Mouse (Mus musculus) embryonic fibroblast, embryonic 13.5 days (primary cell): Measurements from ENCODE around the gene Ap1g1. TPM values are rescaled to one million over a fixed set of nuclear protein-coding genes. Genes with fewer than 3 reads are reported as not detected.

Experiments
- H3K27ac ChIP-seq: 2 replicates; pipeline ENCODE4 v1.5.1; 2012; ENCODE audit warnings: low read length, control low read depth, inconsistent platforms; ENCODE audit not compliant: insufficient read depth
- H3K4me1 ChIP-seq: 2 replicates; pipeline ENCODE4 v1.6.1; 2011; ENCODE audit warnings: low read length; ENCODE audit not compliant: control insufficient read depth, insufficient read depth
- H3K4me3 ChIP-seq: 2 replicates; pipeline ENCODE4 v1.5.1; 2011; ENCODE audit warnings: mild to moderate bottlenecking, control low read depth, low read length; ENCODE audit not compliant: insufficient read depth
- CTCF ChIP-seq: IDR thresholded peaks from 2 replicates; pipeline ENCODE4 v1.5.1; 2011; ENCODE audit warnings: mild to moderate bottlenecking, control low read depth, low read length, moderate library complexity, borderline replicate concordance; ENCODE audit not compliant: insufficient read depth
- POLR2A ChIP-seq: IDR thresholded peaks from 2 replicates; pipeline ENCODE4 v1.6.1; 2011; ENCODE audit warnings: low read depth, mild to moderate bottlenecking, control low read depth, low read length, moderate library complexity
- polyA plus RNA-seq: library from polyadenylated mRNA; stranded (reverse); fragments of >200 nt; gene quantifications from 2 replicates; pipeline ENCODE4 v1.2.4, GENCODE M21; 2011; ENCODE audit warnings: low read depth; ENCODE audit not compliant: missing spikeins, insufficient read length

Ap1g1 gene
- polyA plus RNA-seq, 1 experiment = 71.7 TPM

- Histone ChIP-seq H3K4me1 (peaks cover 20% of the 10 kb centered on the region), H3K4me3 (no peak overlapping the region), H3K27ac (peak overlapping the region; percentile 73)
- no peak for TF ChIP-seq CTCF
- no peak for TF ChIP-seq POLR2A
Observed at GRCm38 (mm10) chr8:109806522-109806921, 28.2 kb downstream of the Ap1g1 start.

GRCm38 (mm10) chr8:109807401-109808119 is 29.2 kb downstream of the Ap1g1 start:
- peak overlapping the region; percentile 55 for H3K27ac ChIP-seq
- no peak overlapping the region for H3K4me3 ChIP-seq
- peaks cover 18% of the 10 kb centered on the region for H3K4me1 ChIP-seq
- TF ChIP-seq POLR2A = no peak

GRCm38 (mm10) chr8:109808120-109808447 is 29.7 kb downstream of the Ap1g1 start:
- Histone ChIP-seq H3K4me1 (peaks cover 18% of the 10 kb centered on the region), H3K4me3 (no peak overlapping the region), H3K27ac (no peak overlapping the region)
- peak; percentile 18; the same call in 1 of the 2 replicates for TF ChIP-seq CTCF
- no peak for TF ChIP-seq POLR2A

- TF ChIP-seq POLR2A (no peak), CTCF (no peak)
- H3K27ac ChIP-seq = no peak overlapping the region
- peaks cover 18% of the 10 kb centered on the region for H3K4me1 ChIP-seq
- H3K4me3 ChIP-seq = no peak overlapping the region
Observed at GRCm38 (mm10) chr8:109810434-109810833, 32.1 kb downstream of the Ap1g1 start.

GRCm38 (mm10) chr8:109815268-109815667 is 36.9 kb downstream of the Ap1g1 start:
- H3K4me1 ChIP-seq = peaks cover 13% of the 10 kb centered on the region
- no peak overlapping the region for H3K4me3 ChIP-seq
- no peak overlapping the region for H3K27ac ChIP-seq
- TF ChIP-seq CTCF (no peak), POLR2A (no peak)

GRCm38 (mm10) chr8:109817933-109818332 is 39.6 kb downstream of the Ap1g1 start:
- peaks cover 3% of the 10 kb centered on the region; the same call in 1 of the 2 replicates for H3K4me1 ChIP-seq
- TF ChIP-seq POLR2A (no peak), CTCF (no peak)
- H3K4me3 ChIP-seq = no peak overlapping the region
- H3K27ac ChIP-seq = no peak overlapping the region

- no peak overlapping the region for H3K27ac ChIP-seq
- H3K4me1 ChIP-seq = no peaks in the 10 kb centered on the region
- no peak for TF ChIP-seq POLR2A
- no peak for TF ChIP-seq CTCF
- H3K4me3 ChIP-seq = no peak overlapping the region
Observed at GRCm38 (mm10) chr8:109823561-109823960, 45.2 kb downstream of the Ap1g1 start.

GRCm38 (mm10) chr8:109839822-109840221 is 61.5 kb downstream of the Ap1g1 start:
- Histone ChIP-seq H3K27ac (no peak overlapping the region), H3K4me3 (no peak overlapping the region), H3K4me1 (no peaks in the 10 kb centered on the region)
- no peak for TF ChIP-seq POLR2A
- TF ChIP-seq CTCF = no peak

GRCm38 (mm10) chr8:109842468-109842867 is 64.1 kb downstream of the Ap1g1 start:
- H3K27ac ChIP-seq = no peak overlapping the region
- TF ChIP-seq CTCF = no peak
- TF ChIP-seq POLR2A = no peak
- H3K4me1 ChIP-seq = no peaks in the 10 kb centered on the region
- H3K4me3 ChIP-seq = no peak overlapping the region

GRCm38 (mm10) chr8:109847866-109848265 is 69.5 kb downstream of the Ap1g1 start:
- no peaks in the 10 kb centered on the region for H3K4me1 ChIP-seq
- no peak overlapping the region for H3K4me3 ChIP-seq
- H3K27ac ChIP-seq = no peak overlapping the region
- no peak for TF ChIP-seq POLR2A
- no peak for TF ChIP-seq CTCF
